Mouse (Mus musculus): ENCODE measurements around the gene Cyp2b10.
"Not testable (repeated sequence)": the region's sequence is repeated elsewhere in the genome, so short reads cannot be mapped to it uniquely, and the experiment has no call there.

Cyp2b10 gene

GRCm38 (mm10) chr7:25897411-25897810, at the start of gene Cyp2b10:
Gene Cyp2b10, plus strand, starts transcription at chr7:25897620.
- DNase-seq, result no peak

- DNase-seq, result peak; percentile 92
Measured at GRCm38 (mm10) chr7:25847722-25848443, 49.5 kb upstream of the Cyp2b10 start.

GRCm38 (mm10) chr7:25848444-25848812, 49.0 kb upstream of the Cyp2b10 start:
- DNase-seq, result peak; percentile 50

GRCm38 (mm10) chr7:25855082-25855481, 42.3 kb upstream of the Cyp2b10 start:
- peak; percentile 54 for DNase-seq

GRCm38 (mm10) chr7:25859962-25860870, 37.2 kb upstream of the Cyp2b10 start:
- peak; percentile 72 for DNase-seq

- DNase-seq, result no peak
Measured at GRCm38 (mm10) chr7:25862365-25862764, 35.1 kb upstream of the Cyp2b10 start.

GRCm38 (mm10) chr7:25863756-25864155, 33.7 kb upstream of the Cyp2b10 start:
- DNase-seq, result no peak

- DNase-seq, result no peak
Measured at GRCm38 (mm10) chr7:25864861-25865260, 32.6 kb upstream of the Cyp2b10 start.

- DNase-seq, result no peak
Measured at GRCm38 (mm10) chr7:25869789-25870188, 27.6 kb upstream of the Cyp2b10 start.

- no peak for DNase-seq
Measured at GRCm38 (mm10) chr7:25872624-25873023, 24.8 kb upstream of the Cyp2b10 start.

- no peak for DNase-seq
Measured at GRCm38 (mm10) chr7:25878735-25879134, 18.7 kb upstream of the Cyp2b10 start.

GRCm38 (mm10) chr7:25880721-25881120, 16.7 kb upstream of the Cyp2b10 start:
- not testable (repeated sequence) for DNase-seq

GRCm38 (mm10) chr7:25884272-25884671, 13.1 kb upstream of the Cyp2b10 start:
- no peak for DNase-seq

GRCm38 (mm10) chr7:25887758-25888157, 9.7 kb upstream of the Cyp2b10 start:
- no peak for DNase-seq

- no peak for DNase-seq
Measured at GRCm38 (mm10) chr7:25893159-25893558, 4.3 kb upstream of the Cyp2b10 start.

- no peak for DNase-seq
Measured at GRCm38 (mm10) chr7:25895162-25895561, 2.3 kb upstream of the Cyp2b10 start.

GRCm38 (mm10) chr7:25898064-25898463, 644 bp downstream of the Cyp2b10 start:
- DNase-seq, result no peak

- DNase-seq, result no peak
Measured at GRCm38 (mm10) chr7:25902061-25902690, 4.8 kb downstream of the Cyp2b10 start.

GRCm38 (mm10) chr7:25903156-25903555, 5.7 kb downstream of the Cyp2b10 start:
- DNase-seq, result no peak

- peak; percentile 13 for DNase-seq
Measured at GRCm38 (mm10) chr7:25904066-25904465, 6.6 kb downstream of the Cyp2b10 start.

GRCm38 (mm10) chr7:25904489-25904888, 7.1 kb downstream of the Cyp2b10 start:
- DNase-seq, result no peak

GRCm38 (mm10) chr7:25907380-25907779, 10.0 kb downstream of the Cyp2b10 start:
- DNase-seq, result no peak

- no peak for DNase-seq
Measured at GRCm38 (mm10) chr7:25910046-25910445, 12.6 kb downstream of the Cyp2b10 start.

Data from embryo, embryonic 11 days (tissue).